In the genomic region with DNA sequence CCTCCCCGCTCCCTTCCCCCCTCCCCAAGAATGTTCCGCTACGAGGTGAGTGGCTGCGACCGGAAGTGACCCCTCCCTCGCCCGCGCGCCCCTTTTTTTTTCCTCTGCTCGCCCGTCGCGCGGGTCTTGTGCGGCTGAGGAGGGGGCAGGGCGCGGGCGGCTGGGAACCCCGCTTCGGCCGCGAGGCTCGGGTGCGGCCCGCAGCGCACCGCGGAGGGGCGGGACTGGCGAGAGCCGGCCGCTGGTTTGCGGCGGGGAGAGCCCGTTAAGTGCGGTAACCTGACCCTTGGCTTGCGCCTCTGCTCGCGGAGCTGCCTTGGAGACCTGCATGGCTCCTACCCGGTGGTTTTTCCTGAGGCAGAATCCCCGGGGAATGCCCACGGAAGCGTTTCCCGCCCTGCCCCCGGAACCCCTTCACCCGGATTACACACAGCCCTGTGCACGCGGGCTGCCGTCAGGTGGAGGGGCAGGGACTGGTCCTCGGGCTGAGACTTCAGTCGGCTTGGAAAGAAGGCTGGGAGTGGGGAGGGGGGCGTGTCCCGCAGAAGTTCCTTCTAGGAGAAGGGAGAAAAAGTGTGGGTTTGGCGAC, we compare ENCODE assay signal across 1 mouse cellular context.
TF ChIP-seq lines count a peak whose summit lies in the region.

No protein-coding gene starts in this region.

TF ChIP-seq in CH12.LX, 34 proteins besides CTCF, POLR2A, EP300 and RAD21 (continued from another document):
- TF ChIP-seq E2F4 (IDR thresholded peaks at IDR 0.05; ENCODE audit: insufficient replicate concordance, low read depth, low read length) = 0 out of 2 replicates have a peak, but pooled peaks have one; percentile 5
- TF ChIP-seq ZNF384 (IDR thresholded peaks at IDR 0.05; ENCODE audit: low read depth, low read length) = peak; percentile 72
- peak; percentile 27; the same call in 1 of the 2 replicates for TF ChIP-seq BHLHE40 (IDR thresholded peaks at IDR 0.05; ENCODE audit: low read depth, low read length)
- TF ChIP-seq SIN3A (IDR thresholded peaks at IDR 0.05; ENCODE audit: low read length) = peak; percentile 82
- no peak for TF ChIP-seq NRF1 (IDR thresholded peaks at IDR 0.05; ENCODE audit: low read depth, low read length)
- TF ChIP-seq TCF12 (IDR thresholded peaks at IDR 0.05; ENCODE audit: low read depth, low read length) = 0 out of 2 replicates have a peak, but pooled peaks have one; percentile 17
- TF ChIP-seq MAZ (IDR thresholded peaks at IDR 0.05; ENCODE audit: low read depth, low read length) = peak; percentile 84; the same call in 1 of the 2 replicates
- no peak for TF ChIP-seq ETS1 (conservative IDR thresholded peaks at IDR 0.05; ENCODE audit: low read depth, low read length)
- 0 out of 2 replicates have a peak, but pooled peaks have one; percentile 11 for TF ChIP-seq MEF2A (IDR thresholded peaks at IDR 0.05; ENCODE audit: borderline replicate concordance, low read depth, low read length)
- TF ChIP-seq PAX5 (IDR thresholded peaks at IDR 0.05; ENCODE audit: low read length) = no peak
- peak; percentile 70; the same call in 1 of the 2 replicates for TF ChIP-seq CHD2 (IDR thresholded peaks at IDR 0.05; ENCODE audit: low read length)
